ENCODE assay signal across 17 mouse cellular contexts in the genomic region with DNA sequence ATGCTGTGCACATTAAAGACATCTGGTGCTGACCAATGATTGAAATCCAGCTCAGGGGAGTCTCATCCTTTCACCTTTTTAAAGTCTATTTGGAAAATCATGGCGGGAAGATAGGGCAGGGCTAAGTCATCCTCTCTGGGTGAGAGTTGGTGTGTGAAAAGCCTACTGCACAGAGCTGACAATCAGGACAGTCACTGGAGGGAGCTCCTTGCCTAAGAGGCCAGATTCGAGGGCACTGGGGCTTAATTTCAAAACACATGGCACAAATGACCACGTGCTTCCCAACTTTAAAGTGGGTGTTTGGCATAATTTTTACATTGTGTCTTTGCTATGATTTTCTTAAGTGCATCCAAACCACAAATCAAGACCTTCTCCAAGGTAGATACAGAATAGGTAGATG.
DNase-seq lines count a peak whose midpoint lies in the region; ATAC-seq and TF ChIP-seq lines count a peak whose summit lies in the region.
"Had no signal": no experiment of that assay in that cellular context is flagged by ENCODE, and none has a peak within 500 bp of the region (broad histone marks: within the 10 kb centered on the region; RNA-seq: fewer than 3 reads in every experiment).

No protein-coding gene starts in this region.

- H3K9ac ChIP-seq in heart, embryonic 16.5 days (ENCODE audit: low read length) = no peak overlapping the region
- H3K9ac ChIP-seq in heart, embryonic 11.5 days (ENCODE audit: low read depth, low read length) = no peak overlapping the region
- H3K9ac ChIP-seq in liver, adult 2 months (ENCODE audit: low read depth, low read length) = no peak overlapping the region
- H3K9ac ChIP-seq in liver, embryonic 12.5 days = no peak overlapping the region
- H3K9ac ChIP-seq: neural tube, embryonic 12.5 days had no signal

- H3K4me2 ChIP-seq in heart, embryonic 16.5 days (ENCODE audit: low read depth, low read length) = no peak overlapping the region
- H3K4me2 ChIP-seq in heart, embryonic 11.5 days = no peak overlapping the region
- H3K4me2 ChIP-seq in liver, embryonic 12.5 days = no peak overlapping the region
- H3K4me2 ChIP-seq: neural tube, embryonic 12.5 days had no signal

- H3K36me3 ChIP-seq in heart, embryonic 16.5 days (ENCODE audit: control insufficient read depth, insufficient read depth) = no peaks in the 10 kb centered on the region
- H3K36me3 ChIP-seq in heart, embryonic 11.5 days (ENCODE audit: control insufficient read depth, insufficient read depth, low read length) = no peaks in the 10 kb centered on the region
- no peaks in the 10 kb centered on the region for H3K36me3 ChIP-seq in liver, adult 2 months (ENCODE audit: control insufficient read depth, insufficient read depth, low read length)
- H3K36me3 ChIP-seq in liver, embryonic 12.5 days = no peaks in the 10 kb centered on the region
- no peaks in the 10 kb centered on the region for H3K36me3 ChIP-seq in embryonic facial prominence, embryonic 10.5 days (replicated peaks)
- H3K36me3 ChIP-seq: neural tube, embryonic 12.5 days had no signal

- WGBS in heart, embryonic 16.5 days = 53% methylated on average over 3 of the region's 3 CpGs
- 59% methylated on average over 3 of the region's 3 CpGs for WGBS in heart, embryonic 11.5 days (ENCODE audit: insufficient replicate concordance)
- WGBS in liver, adult 2 months = 32% methylated on average over 3 of the region's 3 CpGs
- 48% methylated on average over 3 of the region's 3 CpGs for WGBS in liver, embryonic 12.5 days (ENCODE audit: insufficient replicate concordance)
- 60% methylated on average over 3 of the region's 3 CpGs for WGBS in embryonic facial prominence, embryonic 10.5 days

- H3K9me3 ChIP-seq in heart, embryonic 16.5 days (replicated peaks; ENCODE audit: control insufficient read depth, low read length) = no peaks in the 10 kb centered on the region
- no peaks in the 10 kb centered on the region for H3K9me3 ChIP-seq in heart, embryonic 11.5 days (replicated peaks; ENCODE audit: control insufficient read depth, low read length)
- H3K9me3 ChIP-seq in liver, embryonic 12.5 days (replicated peaks) = no peaks in the 10 kb centered on the region
- H3K9me3 ChIP-seq in embryonic facial prominence, embryonic 10.5 days = no peaks in the 10 kb centered on the region
- H3K9me3 ChIP-seq: megakaryocyte, embryonic 14.5 days; neural tube, embryonic 12.5 days had no signal

- TF ChIP-seq CTCF in liver, adult 2 months (IDR thresholded peaks at IDR 0.05; ENCODE audit: low read depth, low read length) = peak; percentile 46; the same call in 1 of the 2 replicates

- DNase-seq in embryo, embryonic 11 days = peak; percentile 21
- no peak for DNase-seq in embryo, embryonic 10.5 days (ENCODE audit: low spot score)
- peak; percentile 57 for DNase-seq in liver, adult 2 months (ENCODE audit: extremely low read depth, low read depth, low spot score)
- DNase-seq in adipocyte (ENCODE audit: low spot score) = peak; percentile 60
- DNase-seq in embryonic facial prominence, embryonic 10.5 days (ENCODE audit: low spot score) = no peak
- DNase-seq: adrenal gland, adult 8-10 months; cerebellum, adult 18-20 months; kidney, postnatal 25 days; lung, postnatal 10 days; right cerebral cortex, postnatal 14 days; thymus, postnatal 14 days had no signal

- H3K27me3 ChIP-seq in heart, embryonic 16.5 days (ENCODE audit: control insufficient read depth, insufficient read depth, low read length) = no peaks in the 10 kb centered on the region
- no peaks in the 10 kb centered on the region for H3K27me3 ChIP-seq in heart, embryonic 11.5 days (ENCODE audit: control insufficient read depth, insufficient read depth, low read length)
- no peaks in the 10 kb centered on the region for H3K27me3 ChIP-seq in liver, adult 2 months (ENCODE audit: control insufficient read depth, insufficient read depth, low read length)
- H3K27me3 ChIP-seq in liver, embryonic 12.5 days (replicated peaks) = no peaks in the 10 kb centered on the region
- no peaks in the 10 kb centered on the region for H3K27me3 ChIP-seq in embryonic facial prominence, embryonic 10.5 days (replicated peaks; ENCODE audit: low read depth, poor library complexity, severe bottlenecking)
- H3K27me3 ChIP-seq: neural tube, embryonic 12.5 days had no signal

- H3K79me2 ChIP-seq in liver, adult 2 months (ENCODE audit: control insufficient read depth, insufficient read depth, low read length) = peaks cover 34% of the 10 kb centered on the region

- H3K27ac ChIP-seq in heart, embryonic 16.5 days (ENCODE audit: low read length) = peak overlapping the region; percentile 7; the same call in 1 of the 2 replicates
- H3K27ac ChIP-seq in heart, embryonic 11.5 days (ENCODE audit: low read depth, low read length) = no peak overlapping the region
- no peak overlapping the region for H3K27ac ChIP-seq in liver, adult 2 months (replicated peaks; ENCODE audit: insufficient read depth, low read depth, low read length)
- H3K27ac ChIP-seq in liver, embryonic 12.5 days = no peak overlapping the region
- no peak overlapping the region for H3K27ac ChIP-seq in embryonic facial prominence, embryonic 10.5 days (replicated peaks)
- H3K27ac ChIP-seq: neural tube, embryonic 12.5 days had no signal

- peaks cover 18% of the 10 kb centered on the region for H3K4me1 ChIP-seq in heart, embryonic 16.5 days (ENCODE audit: control insufficient read depth, insufficient read depth, low read length)
- H3K4me1 ChIP-seq in heart, embryonic 11.5 days (ENCODE audit: control insufficient read depth, insufficient read depth, low read length) = peaks cover 8% of the 10 kb centered on the region
- peaks cover 13% of the 10 kb centered on the region for H3K4me1 ChIP-seq in liver, adult 2 months (ENCODE audit: control insufficient read depth, insufficient read depth, low read length)
- H3K4me1 ChIP-seq in liver, embryonic 12.5 days = peaks cover 5% of the 10 kb centered on the region; the same call in 1 of the 2 replicates
- peaks cover 14% of the 10 kb centered on the region for H3K4me1 ChIP-seq in embryonic facial prominence, embryonic 10.5 days

- no peak for TF ChIP-seq POLR2A in liver, adult 2 months (IDR thresholded peaks at IDR 0.05; ENCODE audit: extremely low read depth, insufficient read depth, low read length)

- ATAC-seq in heart, embryonic 16.5 days (replicated peaks; ENCODE audit: extremely low read depth, insufficient read depth, low FRiP score) = no peak
- ATAC-seq in heart, embryonic 11.5 days (replicated peaks; ENCODE audit: insufficient number of reproducible peaks, low FRiP score, low TSS enrichment) = no peak
- ATAC-seq in liver, embryonic 12.5 days = no peak
- ATAC-seq: intestine, embryonic 16.5 days had no signal

- no peak overlapping the region for H3K4me3 ChIP-seq in heart, embryonic 16.5 days (ENCODE audit: low read length)
- H3K4me3 ChIP-seq in heart, embryonic 11.5 days (ENCODE audit: low read depth, low read length) = no peak overlapping the region
- H3K4me3 ChIP-seq in liver, adult 2 months (ENCODE audit: insufficient read depth, low read depth, low read length) = no peak overlapping the region
- no peak overlapping the region for H3K4me3 ChIP-seq in liver, embryonic 12.5 days
- no peak overlapping the region for H3K4me3 ChIP-seq in embryonic facial prominence, embryonic 10.5 days
- H3K4me3 ChIP-seq: megakaryocyte, embryonic 14.5 days; neural tube, embryonic 12.5 days had no signal

Comparison
In these comparisons a context has a peak if more than half of its experiments do, and no peak if none do; other contexts are left out.
1. DNase-seq: peak in embryo, embryonic 11 days (single experiment), liver, adult 2 months (single experiment) and adipocyte (single experiment); none in embryo, embryonic 10.5 days (single experiment) and embryonic facial prominence, embryonic 10.5 days (single experiment).